Mouse (Mus musculus) olfactory bulb, adult 2 months (tissue): ENCODE results near the gene Cnnm1.

ENCODE experiments used
- CTCF ChIP-seq: fragments of 200-500 bp; IDR thresholded peaks from 2 replicates; pipeline ENCODE4 v1.5.1; 2012; ENCODE audit warnings: low read depth, mild to moderate bottlenecking, low read length, moderate library complexity; ENCODE audit not compliant: insufficient read depth
- POLR2A ChIP-seq: fragments of 200-500 bp; IDR thresholded peaks from 2 replicates; pipeline ENCODE4 v1.6.1; 2012; ENCODE audit warnings: mild to moderate bottlenecking, low read depth, low read length, moderate library complexity; ENCODE audit not compliant: insufficient read depth

DNA sequence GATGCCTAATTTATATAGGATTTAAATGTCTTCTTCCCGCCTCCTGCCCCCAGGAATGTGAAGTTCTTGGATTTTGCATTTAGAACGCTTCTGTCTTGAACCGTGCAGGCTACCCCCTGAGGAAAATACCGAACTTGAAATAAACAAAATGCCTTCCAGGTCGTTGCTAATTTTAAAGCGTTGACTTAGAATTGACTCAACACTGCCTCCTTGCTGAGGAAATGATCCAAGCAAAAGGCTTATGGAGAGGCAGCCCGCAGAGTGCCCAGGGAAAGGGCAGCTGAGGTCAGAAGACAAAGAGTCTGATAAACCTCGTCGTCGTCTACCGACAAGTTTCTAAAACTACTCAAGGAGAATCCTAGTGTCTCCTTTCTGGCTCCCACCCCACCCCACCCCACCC is 86.9 kb downstream of the Cnnm1 start:
- TF ChIP-seq CTCF (no peak), POLR2A (no peak)
